Mouse (Mus musculus) activated CD4-positive, CD25-positive, alpha-beta regulatory T cell, adult 4 months (primary cell): ENCODE results near the gene Cept1. TPM values are rescaled to one million over a fixed set of nuclear protein-coding genes. Genes with fewer than 3 reads are reported as not detected.
A peak's percentile ranks its signal among the peaks of the same experiment; 100 is the strongest.

Source experiments
- ATAC-seq: one replicate; pipeline ENCODE4 v1.8.0; 2017
- polyA plus RNA-seq, 2 experiments: library from polyadenylated mRNA; unstranded; fragments of 100-300 nt; shearing (Covaris generic); gene quantifications; one replicate each; pipeline ENCODE4 v1.2.1; 2017

The Cept1 gene
- polyA plus RNA-seq, 2 experiments from 2014 or later, result 108 to 110 TPM

GRCm38 (mm10) chr3:106494417-106494950 lies 53.1 kb downstream of the Cept1 start:
- no peak for ATAC-seq

DNA sequence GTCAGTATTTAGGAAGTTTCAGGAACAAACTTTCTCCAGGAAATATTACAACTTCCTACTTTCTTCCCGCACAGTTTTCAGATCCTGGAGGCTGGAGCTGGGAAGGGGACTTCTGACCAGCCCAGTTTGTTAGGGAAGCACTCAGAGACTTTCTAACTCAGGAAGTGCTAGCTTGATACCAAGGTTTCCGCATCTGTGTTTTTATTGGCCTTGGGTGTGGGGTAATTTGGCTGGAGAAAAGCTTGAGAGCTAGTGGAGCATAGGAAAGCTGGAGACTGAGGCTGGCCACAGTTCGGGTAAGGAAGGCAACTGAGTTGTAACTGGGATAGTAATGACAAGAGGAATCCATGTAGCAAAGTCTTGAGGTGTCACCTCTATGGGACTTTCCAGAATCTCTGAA lies 53.7 kb downstream of the Cept1 start:
- ATAC-seq, result no peak

DNA sequence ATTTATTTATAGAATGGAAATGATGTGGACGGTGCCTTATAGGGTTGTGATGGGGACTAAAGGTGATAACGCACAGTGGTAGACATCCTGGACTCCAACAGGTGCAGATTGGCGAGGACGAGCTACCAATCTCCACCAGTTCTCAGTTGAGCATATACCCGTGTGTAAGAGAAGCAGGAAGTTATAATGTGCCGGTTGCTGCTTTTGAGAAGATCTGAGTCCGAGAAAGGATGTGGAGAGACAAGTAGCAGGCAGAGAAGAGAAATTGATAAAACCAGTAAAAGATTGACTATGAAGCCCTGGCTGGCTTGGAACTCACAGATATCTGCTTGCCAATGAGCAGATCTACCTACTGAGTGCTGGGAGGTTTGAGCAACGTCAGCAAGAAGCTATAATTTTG lies 54.4 kb downstream of the Cept1 start:
- ATAC-seq, result peak; percentile 58

GRCm38 (mm10) chr3:106492723-106493122 lies 54.9 kb downstream of the Cept1 start:
- peak; percentile 58 for ATAC-seq

GRCm38 (mm10) chr3:106490239-106490638 lies 57.4 kb downstream of the Cept1 start:
- ATAC-seq, result no peak

- no peak for ATAC-seq
These were observed 60.1 kb downstream of the Cept1 start for GRCm38 (mm10) chr3:106487551-106487950.

DNA sequence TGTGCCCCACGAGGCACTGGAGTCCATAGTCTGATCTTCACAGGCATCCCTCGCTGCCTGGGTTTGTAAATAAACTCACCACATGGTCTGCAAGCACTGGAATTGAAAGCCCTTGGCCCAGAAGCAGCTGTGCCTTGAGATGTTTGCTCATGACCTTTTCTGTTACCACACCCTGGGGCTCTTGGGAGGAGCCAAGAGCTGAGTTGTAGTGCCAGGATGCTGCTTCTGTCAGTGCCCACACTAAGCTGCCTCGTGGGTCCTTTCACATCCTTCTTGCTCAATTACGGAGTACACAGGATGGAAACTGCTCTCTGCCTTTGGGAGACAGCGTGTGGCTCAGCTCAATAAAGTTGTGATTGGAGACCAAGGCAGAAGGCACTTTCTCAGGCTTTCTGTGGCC lies 61.8 kb downstream of the Cept1 start:
- ATAC-seq, result peak; percentile 80

GRCm38 (mm10) chr3:106484861-106485260 lies 62.7 kb downstream of the Cept1 start:
- ATAC-seq, result no peak

DNA sequence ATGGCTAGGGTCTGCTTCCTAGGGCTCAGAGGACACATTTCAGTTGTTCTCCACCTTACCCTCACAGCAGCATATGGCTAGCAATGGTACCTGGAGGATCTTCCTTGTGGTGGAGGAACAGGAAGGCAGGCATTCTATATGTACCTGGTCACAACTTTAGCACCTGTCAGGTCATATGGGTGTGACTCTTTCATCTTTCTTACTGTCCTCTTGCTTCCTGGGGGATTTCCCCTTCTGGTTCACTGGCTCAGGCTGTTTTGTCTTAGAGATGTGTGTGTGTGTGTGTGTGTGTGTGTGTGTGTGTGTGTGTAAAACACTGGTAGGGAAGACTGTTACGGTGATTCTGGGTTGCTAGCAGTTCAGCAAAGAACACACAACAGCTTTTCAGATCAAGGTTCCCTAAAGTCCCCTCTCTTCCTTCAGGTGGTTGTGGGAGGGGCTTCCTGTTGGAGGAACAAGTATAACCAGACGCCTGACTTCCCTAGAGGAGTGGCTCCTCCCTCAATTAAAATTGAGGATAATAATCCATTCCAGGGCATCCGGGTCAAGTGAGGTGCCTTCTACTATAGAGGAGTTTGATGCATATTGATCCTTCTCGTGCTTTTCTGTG lies 63.7 kb downstream of the Cept1 start:
- peak; percentile 59 for ATAC-seq

DNA sequence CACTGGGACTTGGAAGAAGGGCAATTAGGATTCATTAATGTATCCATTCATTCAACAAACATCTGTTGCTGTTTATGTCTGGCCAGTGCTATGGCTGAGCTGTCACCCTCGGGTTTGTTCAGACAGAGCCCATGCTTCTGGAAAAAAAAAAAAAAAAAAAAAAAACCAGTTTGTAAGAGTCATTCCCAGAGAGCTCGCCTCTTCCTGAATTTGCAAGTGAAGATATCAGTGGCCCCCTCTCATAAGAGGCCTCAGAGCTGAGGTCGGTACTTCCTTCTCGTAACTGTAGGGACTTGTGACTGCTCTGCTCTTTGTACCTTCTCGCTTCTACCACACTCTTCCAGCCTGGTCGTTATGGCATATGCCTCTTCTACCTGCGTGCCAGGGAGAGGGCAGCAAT lies 64.3 kb downstream of the Cept1 start:
- peak; percentile 11 for ATAC-seq

DNA sequence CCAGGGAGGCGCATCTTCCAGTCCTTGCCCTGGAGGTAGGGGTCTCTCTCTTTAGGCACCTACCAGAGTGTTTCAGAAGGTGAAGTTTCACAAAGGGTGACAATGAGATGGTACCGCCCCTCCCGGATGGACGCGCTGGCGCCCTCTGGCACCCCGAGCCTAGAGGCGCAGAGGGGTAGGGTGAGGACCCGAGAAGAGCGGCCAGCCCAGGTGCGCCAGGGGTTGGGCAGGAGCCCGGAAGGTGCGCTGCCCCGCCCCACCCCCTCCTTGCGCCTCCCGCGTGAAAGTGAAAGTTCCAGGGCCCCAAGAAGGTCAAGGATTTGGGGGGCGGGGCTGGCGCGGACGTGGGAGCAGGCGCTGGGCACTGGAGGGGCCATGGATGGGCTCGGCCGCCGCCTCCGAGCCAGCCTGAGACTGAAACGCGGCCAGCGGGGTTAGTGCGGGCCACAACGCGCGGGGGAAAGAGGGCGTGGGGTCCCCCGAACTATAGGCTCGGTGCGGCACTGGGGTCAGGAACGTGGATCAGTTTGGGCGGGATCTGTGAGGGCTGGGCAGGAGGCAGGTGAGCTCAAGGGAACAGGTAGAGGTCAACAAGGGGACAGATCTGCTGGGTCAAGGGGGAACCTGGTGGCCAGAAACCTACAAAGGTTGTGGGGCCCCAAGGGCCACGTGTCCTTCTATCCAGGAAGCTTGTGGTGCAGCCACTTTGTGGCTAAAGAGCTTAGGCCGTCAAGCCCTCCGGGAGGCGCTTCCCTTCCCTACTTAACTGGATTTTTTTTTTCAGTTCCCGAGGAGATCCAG lies 65.1 kb downstream of the Cept1 start, which contains the start of gene Dennd2d:
TSS of gene Dennd2d (plus strand) at position 125 of the 801 bp plus-strand sequence.
- ATAC-seq, result peak; percentile 15

DNA sequence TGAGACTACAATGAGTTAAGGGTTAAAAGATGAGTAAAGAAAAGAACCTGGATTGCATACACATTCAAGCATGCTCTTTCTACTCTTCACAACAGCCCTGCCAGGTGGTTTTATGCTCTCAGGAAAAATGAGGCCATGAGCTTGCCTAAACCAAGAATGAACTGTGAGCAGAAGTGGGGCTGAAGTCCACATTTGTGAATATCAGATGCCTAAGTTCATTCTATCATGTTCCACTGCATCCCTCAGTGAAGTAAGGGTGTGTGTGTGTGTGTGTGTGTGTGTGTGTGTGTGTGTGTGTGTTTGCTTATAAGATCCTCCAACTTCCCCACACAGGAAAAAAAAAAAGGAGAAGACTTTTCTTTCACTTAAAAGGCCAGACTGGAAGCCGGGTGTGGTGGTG lies 70.7 kb downstream of the Cept1 start:
- ATAC-seq, result no peak

DNA sequence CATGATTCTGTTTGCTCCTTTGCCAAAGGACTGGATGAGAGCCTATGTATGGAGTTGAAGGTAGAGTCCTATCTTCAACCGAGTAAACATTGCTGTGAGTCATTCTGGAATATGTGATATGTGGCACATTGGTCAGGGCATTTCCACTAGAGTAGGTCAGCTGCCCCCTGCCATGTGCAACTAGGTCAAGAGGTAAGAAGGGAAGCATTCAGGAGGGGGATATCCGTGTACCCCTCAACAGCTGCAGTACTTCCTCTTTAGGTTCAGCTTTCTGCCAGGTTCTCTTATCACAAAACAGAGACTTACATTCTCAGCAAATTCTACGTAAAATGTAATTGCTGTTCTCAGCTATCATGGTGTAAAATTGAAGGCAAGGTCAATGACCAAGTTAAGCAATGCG lies 73.4 kb downstream of the Cept1 start:
- ATAC-seq, result no peak

DNA sequence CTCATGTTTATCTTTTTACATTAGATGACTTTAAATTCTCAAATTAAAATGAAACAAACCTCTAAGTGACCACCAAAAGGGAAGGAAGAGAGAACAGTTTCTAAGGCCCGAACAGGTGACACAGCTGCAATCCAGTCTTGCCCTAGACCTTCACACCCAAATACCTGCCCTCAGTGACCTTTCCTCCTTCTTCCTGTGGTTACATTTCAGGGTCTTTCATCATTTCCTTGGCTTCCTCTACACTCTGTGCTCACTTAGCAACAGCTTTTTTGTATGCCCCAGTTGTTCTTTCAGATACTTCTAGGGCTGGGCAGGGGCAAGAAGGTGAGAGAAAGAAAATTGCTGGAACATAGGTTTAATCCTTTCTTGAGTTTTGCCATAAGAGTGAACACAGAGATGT lies 82.9 kb downstream of the Cept1 start:
- ATAC-seq, result no peak

DNA sequence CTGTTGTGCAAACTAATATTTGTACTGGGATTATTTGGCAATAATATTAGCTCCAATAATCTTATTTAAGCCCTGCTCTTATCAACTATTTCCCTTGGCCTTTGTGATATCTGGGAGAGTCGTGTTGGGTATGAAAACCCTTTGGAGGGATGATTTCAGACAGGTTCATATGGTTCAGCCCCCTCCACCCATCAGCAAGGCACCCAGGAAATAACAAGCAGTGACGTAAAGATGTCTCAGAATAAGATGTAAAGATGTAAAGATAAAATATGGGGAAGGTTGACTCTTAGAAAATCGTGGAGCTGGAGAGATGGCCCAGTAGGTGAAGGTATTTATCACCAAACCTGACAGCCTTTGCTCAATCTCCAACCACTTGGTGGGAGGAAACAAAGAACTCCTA lies 85.1 kb downstream of the Cept1 start:
- peak; percentile 70 for ATAC-seq

DNA sequence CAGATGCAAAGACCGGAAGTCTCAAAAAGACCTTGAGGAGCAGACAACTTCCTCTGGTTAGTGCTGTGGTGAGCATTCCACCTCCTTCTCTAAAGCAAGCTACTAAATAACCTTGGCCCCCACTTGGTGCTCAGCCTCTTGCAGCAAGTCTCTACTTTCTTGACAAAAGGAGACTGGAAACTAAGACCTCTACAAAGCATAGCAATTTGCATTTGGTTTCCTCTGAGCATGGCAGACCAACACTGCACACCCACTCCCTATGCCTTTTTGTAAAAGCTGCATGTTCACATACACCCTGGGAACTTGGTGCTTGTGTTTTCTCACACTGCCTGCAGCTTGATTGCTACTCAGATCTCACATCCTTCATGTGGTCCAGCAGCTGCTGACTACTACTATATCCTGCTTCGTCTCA lies 85.5 kb downstream of the Cept1 start:
- ATAC-seq, result peak; percentile 73

GRCm38 (mm10) chr3:106457298-106457869 lies 90.2 kb downstream of the Cept1 start:
- no peak for ATAC-seq

DNA sequence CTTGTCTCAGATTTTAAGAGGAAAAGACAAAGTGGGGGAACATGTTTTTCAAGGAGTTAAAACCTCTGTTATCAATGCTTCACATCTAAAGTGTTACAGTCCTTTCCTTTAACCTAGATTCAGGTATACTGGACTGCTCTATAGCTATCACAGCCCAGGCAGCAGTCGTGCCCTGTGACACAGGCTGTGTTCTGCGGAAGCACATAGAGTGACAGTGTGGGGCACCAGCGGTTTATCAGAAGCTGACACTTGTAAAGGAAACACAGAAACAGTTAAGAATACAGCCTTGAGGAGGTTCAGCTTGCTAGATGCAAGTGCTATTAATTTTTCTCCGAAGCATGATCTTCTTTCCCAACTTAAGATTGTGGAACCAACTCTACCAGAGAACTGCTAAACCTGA lies 95.0 kb downstream of the Cept1 start:
- ATAC-seq, result no peak

Other genes with a start within 250 kb of the Cept1 start
- under 1 TPM in 1 of 2 experiments, not detected in 1; 0.53 TPM for gene Chil6, start 141.6 kb downstream of the Cept1 start, polyA plus RNA-seq
- 100 to 1,000 TPM; 153 to 177 TPM for gene Dennd2d, start 65.4 kb downstream of the Cept1 start, polyA plus RNA-seq
- 10 to 100 TPM; 43.0 to 48.1 TPM for gene Dram2, start within 50 bp of the Cept1 start, polyA plus RNA-seq
- 10 to 100 TPM; 50.2 to 71.0 TPM for gene Lrif1, start 137.2 kb upstream of the Cept1 start, polyA plus RNA-seq
- gene Cd53, start 242.3 kb upstream of the Cept1 start, polyA plus RNA-seq, result 1,000 to 10,000 TPM; 1,191 to 1,241 TPM